Mouse (Mus musculus) kidney, postnatal 4 days (tissue): ENCODE measurements around the gene Yipf2.

Source experiments
- DNase-seq, 2 experiments: peaks; one replicate each; pipeline ENCODE4 v3.0.0; 2021; ENCODE audit warnings: mixed read lengths in 2 of 2

The Yipf2 gene

GRCm38 (mm10) chr9:21592703-21593121, at the start of gene Yipf2, which contains the start of gene Timm29:
TSS of gene Yipf2 (minus strand) at chr9:21592828.
TSS of gene Timm29 (plus strand) at chr9:21592722.
- DNase-seq = peak; percentile 87 to 92

- DNase-seq = no peak
Measured at GRCm38 (mm10) chr9:21639031-21639430, 46.4 kb upstream of the Yipf2 start.

GRCm38 (mm10) chr9:21635639-21636038, 43.0 kb upstream of the Yipf2 start:
- no peak for DNase-seq

- no peak for DNase-seq
Measured at GRCm38 (mm10) chr9:21633106-21633505, 40.5 kb upstream of the Yipf2 start.

DNA sequence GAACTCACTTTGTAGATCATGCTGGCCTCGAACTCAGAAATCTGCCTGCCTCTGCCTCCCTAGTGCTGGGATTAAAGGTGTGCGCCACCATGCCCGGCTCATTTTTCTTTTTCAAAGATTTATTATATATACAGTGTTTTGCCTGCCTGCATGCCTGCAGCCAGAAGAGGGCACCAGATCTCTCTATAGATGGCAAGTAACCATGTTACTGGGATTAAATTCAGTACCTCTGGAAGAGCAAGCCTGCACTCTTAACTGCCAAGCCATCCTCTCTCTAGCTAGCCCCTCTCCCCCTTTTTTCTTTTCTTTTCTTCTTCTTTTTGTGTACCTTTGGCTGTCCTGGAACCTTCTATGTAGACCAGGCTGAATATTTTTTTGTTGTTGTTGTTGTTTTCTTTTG, 38.0 kb upstream of the Yipf2 start:
- peak; percentile 67 to 74 for DNase-seq

DNA sequence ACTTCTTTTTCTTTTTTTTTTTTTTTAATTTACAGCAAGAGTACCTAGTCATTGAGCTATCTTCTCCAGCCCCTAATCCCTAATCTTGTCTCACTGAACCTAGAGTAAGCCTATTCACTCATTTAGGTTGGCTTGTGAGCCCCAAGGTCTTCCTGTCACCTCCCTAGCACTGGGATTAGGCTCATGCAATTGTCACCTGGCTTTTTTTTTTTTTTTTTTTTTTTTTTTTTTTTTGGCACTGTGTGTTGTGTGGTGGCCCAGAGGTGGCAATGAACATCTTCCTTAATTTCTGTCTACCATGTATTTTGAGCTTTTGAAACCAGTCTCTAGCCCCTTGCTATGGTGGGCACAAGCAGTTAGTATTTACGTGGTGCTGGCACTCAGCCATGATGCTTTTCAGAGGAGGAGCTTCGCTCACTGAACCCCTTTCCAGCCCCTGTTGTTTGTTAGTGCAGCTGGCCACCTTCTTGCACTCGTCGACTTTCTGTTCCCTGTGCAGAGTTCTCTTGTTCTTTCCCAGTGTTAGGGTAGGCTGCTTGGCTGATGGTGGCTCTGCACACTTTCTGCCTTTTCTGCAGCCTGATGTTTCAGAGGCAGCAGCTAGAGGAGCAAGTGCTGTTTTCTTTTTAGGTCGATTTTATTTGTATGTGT, 34.6 kb upstream of the Yipf2 start:
- DNase-seq = peak in 1 of 2 experiments; percentile 11

- DNase-seq = no peak
Measured at GRCm38 (mm10) chr9:21626571-21626970, 33.9 kb upstream of the Yipf2 start.

GRCm38 (mm10) chr9:21625342-21626339, 33.0 kb upstream of the Yipf2 start:
- DNase-seq = no peak

DNA sequence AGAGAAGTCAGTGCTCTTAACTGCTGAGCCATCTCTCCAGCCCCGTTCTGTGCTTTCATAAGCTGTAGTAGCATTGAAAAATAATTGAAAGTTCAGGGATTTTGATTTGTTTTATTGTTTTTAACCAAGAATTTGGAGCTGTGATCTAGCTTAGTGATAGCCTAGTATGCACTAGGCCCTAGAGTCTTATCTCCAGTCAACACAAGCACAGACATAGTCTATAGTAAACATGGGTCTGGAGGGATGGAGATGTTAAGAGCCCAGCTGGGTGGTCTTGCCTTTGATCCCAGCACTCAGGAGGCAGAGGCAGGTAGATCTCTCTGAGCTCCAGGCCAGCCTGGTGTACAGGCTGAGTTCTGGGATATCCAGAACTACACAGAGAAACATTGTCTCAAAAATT, 30.0 kb upstream of the Yipf2 start:
- no peak for DNase-seq

GRCm38 (mm10) chr9:21620229-21620628, 27.6 kb upstream of the Yipf2 start:
- DNase-seq = no peak

DNA sequence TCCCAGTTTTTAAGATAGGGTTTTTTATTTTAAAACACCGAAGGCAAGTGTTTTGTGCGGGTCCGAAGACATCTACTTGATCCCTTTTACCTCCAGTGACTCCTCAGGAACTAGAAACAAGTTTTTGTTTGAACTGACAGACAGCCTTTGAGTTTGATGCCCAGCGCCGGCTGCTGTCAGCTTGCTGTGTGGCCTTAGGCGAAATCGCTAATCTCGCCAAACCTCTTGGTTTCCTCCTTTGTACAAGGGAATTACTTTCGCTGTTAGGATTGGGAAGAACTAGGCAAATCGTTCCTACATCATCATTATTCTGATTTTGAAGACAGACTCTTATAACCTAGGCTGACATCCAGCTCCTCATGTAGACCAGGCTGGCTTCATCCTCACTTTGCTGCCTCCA, 24.4 kb upstream of the Yipf2 start:
- DNase-seq = peak in 1 of 2 experiments; percentile 50

DNA sequence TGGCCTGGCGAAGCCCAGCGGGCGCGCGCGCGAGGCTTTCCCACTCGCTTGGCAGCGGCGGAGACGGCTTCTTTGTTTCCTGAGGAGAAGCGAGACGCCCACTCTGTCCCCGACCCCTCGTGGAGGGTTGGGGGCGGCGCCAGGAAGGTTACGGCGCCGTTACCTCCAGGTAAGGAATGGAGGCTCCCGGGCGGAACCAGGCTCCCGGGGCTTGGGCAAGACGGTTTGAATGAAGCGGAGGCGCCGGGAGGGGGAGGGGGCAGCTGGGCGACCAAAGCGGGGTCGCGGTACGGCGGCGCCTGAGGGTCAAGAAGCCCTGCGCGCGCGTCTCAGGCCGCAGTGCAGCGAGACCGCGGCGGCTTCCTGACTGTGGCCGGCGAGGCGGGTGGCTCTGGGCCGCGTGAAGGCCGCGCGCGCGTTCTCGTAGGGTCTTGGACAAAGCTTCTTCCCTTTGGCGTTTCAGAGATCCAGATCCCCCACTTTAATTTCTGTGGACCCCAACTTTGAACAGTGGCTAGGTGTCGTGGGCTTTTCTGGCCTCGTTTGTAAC, 23.7 kb upstream of the Yipf2 start:
- DNase-seq = peak; percentile 96 to 97

DNA sequence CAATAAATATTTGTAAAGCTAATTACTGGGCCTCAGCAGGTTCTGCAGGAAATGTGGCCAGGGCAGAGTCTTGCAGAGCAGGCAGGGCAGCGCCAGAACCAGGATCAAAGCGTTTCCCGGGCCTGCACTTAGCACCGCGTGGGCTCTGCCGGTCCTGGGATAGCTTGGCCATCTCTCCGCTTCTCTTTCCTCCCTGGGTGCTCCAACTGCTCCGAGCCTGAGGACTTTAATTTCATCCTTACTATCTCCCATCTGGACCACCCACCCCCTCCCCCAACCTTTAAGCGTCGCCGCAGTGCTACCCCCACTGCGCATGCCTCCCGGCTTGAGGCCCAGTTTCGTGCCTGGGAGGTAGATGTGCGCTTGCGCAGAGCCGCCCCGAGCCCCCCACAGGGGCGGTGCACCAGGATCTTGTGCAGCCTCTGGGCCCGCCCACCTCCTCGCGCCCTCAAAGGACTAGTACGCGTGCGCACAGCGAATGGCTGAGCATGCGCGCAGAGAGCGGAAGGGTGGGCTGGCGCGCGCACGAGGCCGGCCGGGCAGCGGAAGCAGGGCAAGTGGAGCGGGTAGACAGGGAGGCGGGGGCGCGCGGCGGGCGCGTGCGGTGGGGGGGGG, 23.1 kb upstream of the Yipf2 start, which contains the start of gene Smarca4:
Gene Smarca4, plus strand, starts transcription at position 553 of the 615 bp plus-strand sequence.
- peak; percentile 99 to 100 for DNase-seq

DNA sequence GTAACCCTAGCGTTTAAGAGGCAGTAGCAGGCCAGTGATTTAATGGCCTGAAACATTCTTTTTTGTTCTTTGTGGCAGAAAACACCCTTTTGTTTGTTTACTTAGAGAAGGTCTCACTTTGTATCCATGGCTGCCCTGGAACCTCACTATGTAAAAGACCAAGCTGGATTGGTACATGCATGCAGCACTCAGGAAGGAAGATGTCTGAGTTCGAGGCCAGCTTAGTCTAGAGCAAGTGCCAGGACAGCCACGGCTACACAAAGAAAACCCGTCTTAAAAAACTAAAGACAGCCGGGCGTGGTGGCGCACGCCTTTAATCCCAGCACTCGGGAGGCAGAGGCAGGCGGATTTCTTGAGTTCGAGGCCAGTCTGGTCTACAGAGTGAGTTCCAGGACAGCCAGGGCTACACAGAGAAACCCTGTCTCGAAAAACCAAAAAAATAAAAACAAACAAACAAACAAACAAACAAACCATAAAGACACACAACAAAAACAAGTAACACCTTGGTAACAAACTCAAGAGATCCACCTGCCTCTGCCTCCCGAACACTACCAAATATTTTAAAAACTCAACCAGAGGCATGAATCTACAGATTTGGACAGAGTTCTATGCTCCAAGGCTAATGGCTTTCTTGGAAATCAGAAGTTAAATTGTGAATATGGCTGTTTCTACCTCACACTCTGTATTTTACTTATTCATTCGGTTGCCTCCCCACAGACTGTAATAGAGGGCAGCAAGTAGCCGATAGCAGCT, 22.4 kb upstream of the Yipf2 start:
- no peak for DNase-seq

- DNase-seq = no peak
Measured at GRCm38 (mm10) chr9:21609861-21610260, 17.2 kb upstream of the Yipf2 start.

GRCm38 (mm10) chr9:21606648-21607047, 14.0 kb upstream of the Yipf2 start:
- DNase-seq = no peak

- no peak for DNase-seq
Measured at GRCm38 (mm10) chr9:21605865-21606264, 13.2 kb upstream of the Yipf2 start.

DNA sequence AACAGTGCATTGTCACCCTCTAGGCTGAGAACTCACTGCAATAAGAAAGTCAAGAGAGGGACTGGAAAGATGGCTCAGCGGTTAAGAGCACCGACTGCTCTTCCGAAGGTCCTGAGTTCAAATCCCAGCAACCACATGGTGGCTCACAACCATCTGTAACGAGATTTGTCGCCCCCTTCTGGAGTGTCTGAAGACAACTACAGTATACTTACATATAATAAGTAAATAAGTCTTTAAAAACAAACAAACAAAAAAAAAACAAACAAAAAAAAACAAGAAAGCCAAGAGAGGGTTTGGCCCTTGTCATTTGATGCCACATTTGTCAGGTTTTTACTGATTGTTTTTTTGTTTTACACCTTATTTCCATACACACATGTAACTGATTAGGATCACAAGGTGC, 11.5 kb upstream of the Yipf2 start:
- no peak for DNase-seq

DNA sequence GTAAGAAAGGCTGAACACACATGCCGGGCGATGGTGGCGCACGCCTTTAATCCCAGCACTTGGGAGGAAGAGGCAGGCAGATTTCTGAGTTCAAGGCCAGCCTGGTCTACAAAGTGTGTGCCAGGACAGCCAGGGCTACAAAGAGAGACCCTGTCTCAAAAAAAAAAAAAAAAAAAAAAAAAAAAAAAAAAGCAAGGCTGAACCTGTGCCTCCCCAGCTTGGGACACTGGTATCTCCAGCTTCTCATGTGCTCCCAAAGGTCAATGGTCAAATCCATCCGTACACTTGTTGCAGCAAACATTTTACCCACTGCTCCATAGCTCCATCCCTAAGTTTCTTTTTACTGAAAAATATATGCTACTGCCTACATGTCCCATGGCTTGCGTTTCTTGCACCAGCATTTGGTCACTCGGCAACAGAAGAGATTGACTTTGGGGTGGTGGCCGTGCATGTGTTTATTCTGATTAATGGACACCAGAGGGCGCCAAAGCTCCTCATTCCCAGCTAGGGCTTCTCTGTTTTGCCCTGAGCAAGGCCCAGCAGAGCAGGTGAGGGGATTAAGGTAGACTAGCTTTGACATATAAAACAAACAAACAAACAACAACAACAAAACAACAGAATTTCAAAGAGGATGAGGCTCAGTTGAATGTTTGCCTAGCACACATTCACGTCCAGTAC, 9.2 kb upstream of the Yipf2 start:
- peak; percentile 72 to 79 for DNase-seq

DNA sequence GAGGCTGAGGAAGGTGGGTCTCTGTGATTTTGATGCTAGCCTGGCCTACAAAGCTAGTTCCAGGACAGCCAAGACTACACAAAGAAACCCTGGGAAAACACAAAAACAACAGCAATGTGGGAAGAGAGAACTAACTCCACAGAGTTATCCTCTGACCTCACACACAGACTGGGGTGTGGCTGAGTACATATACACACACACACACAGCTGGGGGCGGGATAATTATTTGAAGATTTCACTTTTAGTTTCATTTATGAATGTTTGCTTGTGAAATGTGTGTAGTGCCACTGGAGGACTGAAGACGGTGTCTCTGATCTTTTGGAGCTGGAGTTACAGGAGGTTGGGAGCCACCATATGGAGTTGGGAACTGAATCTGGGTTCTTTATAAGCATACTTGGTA, 8.4 kb upstream of the Yipf2 start:
- DNase-seq = no peak

GRCm38 (mm10) chr9:21600186-21600585, 7.6 kb upstream of the Yipf2 start:
- DNase-seq = no peak

DNA sequence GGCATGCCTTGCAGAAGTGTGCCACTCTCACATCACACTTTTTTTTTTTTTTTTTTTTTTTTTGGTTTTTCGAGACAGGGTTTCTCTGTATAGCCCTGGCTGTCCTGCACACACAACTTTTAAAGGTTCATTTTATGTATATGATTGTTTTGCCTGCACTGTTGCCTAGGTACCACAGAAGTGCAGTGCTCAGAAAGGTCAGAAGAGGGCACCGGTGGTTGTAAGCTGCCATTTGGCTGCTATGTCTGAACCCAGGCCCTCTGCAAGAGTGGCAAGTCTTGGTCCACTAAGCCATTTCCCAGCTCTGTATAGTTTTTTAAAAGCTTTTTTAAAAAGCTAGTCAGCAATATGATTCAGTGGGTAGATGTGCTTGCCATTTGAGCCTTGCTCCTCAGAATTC, 5.6 kb upstream of the Yipf2 start:
- peak; percentile 43 to 46 for DNase-seq
